Mouse (Mus musculus) central nervous system, embryonic 18 days (tissue): ENCODE data around the gene Zbtb25. TPM values are rescaled to one million over a fixed set of nuclear protein-coding genes. Genes with fewer than 3 reads are reported as not detected.

Experiments
- polyA plus RNA-seq: library from polyadenylated mRNA; depleted of rRNA; stranded (reverse); fragments of >200 nt; gene quantifications from 2 replicates; pipeline ENCODE4 v1.2.3, GENCODE M21; 2012; rRNA removed

Gene Zbtb25
- polyA plus RNA-seq = 18.7 and 19.4 TPM in 2 replicates

GRCm38 (mm10) chr12:76369206-76369977 is at the start of gene Zbtb25:
TSS of gene Zbtb25 (minus strand) at chr12:76369602.

GRCm38 (mm10) chr12:76417433-76417854 is 48.0 kb upstream of the Zbtb25 start, which contains the start of gene Ppp1r36:
TSS of gene Ppp1r36 (plus strand) at chr12:76417538.

GRCm38 (mm10) chr12:76403886-76404537 is 34.6 kb upstream of the Zbtb25 start, which contains the start of gene Hspa2:
TSS of gene Hspa2 (plus strand) at chr12:76404176.

GRCm38 (mm10) chr12:76369978-76370830 is 802 bp upstream of the Zbtb25 start, which contains the start of gene Zbtb1:
TSS of gene Zbtb1 (plus strand) at chr12:76370266.

GRCm38 (mm10) chr12:76324679-76325431 is 44.5 kb downstream of the Zbtb25 start, which contains the start of gene Akap5:
TSS of gene Akap5 (plus strand) at chr12:76324891.

Other genes with a start within 250 kb of the Zbtb25 start
- 0.31 TPM in 2 replicates for gene Esr2, start 192.3 kb downstream of the Zbtb25 start, polyA plus RNA-seq
- gene Tex21, start 122.9 kb downstream of the Zbtb25 start, polyA plus RNA-seq = not detected in 2 replicates
- 31.9 and 32.7 TPM in 2 replicates for gene Mthfd1, start 114.3 kb downstream of the Zbtb25 start, polyA plus RNA-seq
- 12.5 and 12.6 TPM in 2 replicates for gene Akap5, start 44.7 kb downstream of the Zbtb25 start, polyA plus RNA-seq
- gene Zbtb1, start 664 bp upstream of the Zbtb25 start, polyA plus RNA-seq = 2.8 and 3.1 TPM in 2 replicates
- 6.7 and 6.8 TPM in 2 replicates for gene Hspa2, start 34.6 kb upstream of the Zbtb25 start, polyA plus RNA-seq
- gene Ppp1r36, start 47.9 kb upstream of the Zbtb25 start, polyA plus RNA-seq = 0.70 and 1.3 TPM in 2 replicates
- 2.9 and 3.5 TPM in 2 replicates for gene Plekhg3, start 161.3 kb upstream of the Zbtb25 start, polyA plus RNA-seq